Mouse (Mus musculus): Measurements from ENCODE around the gene Scube2.

The Scube2 gene

DNA sequence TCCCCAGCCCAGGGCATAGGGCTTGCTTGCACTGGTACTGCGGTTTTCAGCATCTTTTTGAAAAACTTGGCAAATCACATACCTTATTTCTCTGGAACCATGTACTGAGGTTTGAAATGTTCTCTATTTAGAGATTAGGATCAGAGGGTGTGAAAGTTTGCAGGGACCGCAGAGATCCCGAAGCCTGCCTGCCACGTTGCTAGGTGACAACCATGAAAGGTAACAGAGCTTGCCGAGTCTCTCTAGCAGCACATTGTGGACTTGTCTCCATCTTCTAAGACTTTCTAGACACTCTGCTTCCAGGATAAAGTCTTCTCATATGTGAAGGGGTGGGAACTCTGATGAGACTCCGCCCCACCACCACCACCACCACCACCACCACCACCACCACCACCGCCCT is 13.5 kb downstream of the Scube2 start:
- DNase-seq (ENCODE audit: low spot score in 2 of 2), result no peak

DNA sequence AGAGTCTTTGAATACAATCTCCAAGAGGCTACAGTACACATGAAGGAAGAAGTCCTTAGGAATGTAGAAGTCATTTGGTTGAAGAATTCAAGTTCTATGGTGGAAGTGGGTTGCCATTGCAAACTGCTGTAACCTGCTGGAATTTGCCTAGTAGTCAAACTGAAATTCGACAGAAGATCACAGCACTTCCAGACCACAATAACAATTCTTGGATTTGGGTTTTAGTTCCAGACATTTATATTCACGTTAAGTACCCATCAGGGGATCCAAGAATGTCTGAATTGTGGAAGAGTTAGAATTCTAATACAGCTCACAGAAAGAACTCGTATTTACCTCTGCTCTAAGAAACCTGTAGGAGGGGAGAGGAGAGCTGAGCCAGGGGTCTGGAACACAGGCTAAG is 14.9 kb downstream of the Scube2 start:
- DNase-seq (ENCODE audit: low spot score in 2 of 2), result no peak

DNA sequence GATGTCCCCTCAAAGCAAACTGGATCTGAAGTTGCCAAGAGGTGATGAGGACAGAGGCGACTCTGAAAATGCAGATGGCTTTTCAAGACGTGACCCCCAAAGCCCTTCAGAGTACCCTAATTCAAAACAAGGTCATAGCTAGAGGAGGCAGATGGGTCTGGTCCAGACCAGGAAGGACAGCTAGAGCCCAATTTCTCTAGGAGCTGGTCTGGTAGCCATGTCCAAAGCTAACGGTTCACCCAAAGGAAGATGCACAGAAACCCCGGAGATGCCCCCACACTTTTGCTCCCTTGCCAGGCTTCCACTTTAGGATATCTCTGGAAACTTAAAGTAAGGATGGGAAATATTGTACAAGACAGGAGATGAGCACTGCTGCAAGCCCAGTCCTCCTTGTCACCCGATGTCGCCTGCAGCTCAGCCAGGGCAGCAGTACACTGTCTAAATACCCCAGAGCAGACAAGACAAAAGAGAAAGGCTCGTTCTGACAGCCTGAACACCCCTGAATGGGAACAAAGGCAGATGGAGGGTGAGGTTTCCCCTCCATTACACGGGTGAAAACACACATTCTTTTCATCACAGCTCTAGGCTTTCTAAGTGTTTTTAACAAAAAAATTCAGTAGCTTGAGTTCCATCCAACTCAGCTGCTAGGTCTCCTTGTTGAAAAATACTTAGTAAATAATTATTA is 15.6 kb downstream of the Scube2 start:
- DNase-seq (ENCODE audit: low spot score in 2 of 2), result no peak

- no peak for DNase-seq (ENCODE audit: low spot score in 2 of 2)
These were observed 16.4 kb downstream of the Scube2 start for GRCm38 (mm10) chr7:109848867-109849733.

DNA sequence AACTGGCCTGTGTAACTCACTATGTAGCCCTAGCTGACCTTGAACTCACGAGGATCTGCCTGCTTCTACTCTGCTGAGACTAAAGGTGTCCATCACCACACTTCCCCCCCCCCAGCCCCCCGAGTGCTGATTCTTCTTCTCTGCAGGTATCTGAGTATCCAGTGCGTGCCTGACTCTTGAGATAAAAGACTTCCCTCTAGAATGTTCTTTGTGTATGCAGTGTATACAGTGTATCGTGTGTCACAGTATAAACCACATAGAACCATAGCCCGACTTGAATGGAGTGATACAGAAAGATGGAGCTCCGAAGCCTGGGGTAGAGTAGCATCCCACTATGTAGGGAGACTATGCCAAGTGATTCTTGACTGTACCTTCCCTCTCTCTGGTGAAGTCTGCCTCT is 21.4 kb downstream of the Scube2 start:
- DNase-seq (ENCODE audit: low spot score in 2 of 2), result no peak

DNA sequence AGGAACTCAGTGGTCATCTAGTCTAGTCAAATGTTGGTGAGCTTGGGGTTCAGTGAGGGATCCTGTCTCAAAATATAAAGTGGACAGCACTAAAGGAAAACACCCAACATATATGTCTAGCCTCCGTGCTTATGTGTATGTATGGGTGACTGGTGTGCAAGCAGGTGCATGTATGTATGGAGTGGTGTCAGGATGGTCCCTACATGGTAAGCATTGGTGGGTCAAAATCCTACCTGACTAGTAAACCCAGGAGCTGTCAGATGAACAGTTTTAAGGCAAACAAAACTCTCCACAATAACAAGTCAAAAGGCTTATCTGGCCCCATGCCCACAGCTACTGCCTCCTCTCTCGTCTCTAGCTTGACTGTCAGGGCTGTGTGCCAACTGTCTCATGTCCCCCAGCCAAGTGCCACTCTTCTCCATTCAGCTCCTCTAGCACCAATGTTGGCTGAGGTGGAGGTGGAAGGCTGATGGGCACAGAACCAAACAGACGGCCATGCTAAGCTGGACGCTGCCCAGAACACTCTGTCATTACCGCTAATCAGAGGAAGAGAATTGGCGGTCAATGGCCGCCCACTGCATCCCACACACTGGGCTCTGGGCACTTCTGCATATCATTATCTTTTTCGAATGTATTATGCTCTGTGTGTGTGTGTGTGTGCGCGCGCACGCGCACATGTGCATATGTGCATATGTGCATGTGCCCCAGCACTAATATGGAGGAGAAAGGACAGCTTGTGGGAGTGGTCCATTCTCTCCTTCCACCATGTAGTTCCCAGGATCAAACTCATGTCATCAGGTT is 23.7 kb downstream of the Scube2 start:
- DNase-seq (ENCODE audit: low spot score in 2 of 2), result peak; percentile 50 to 88

GRCm38 (mm10) chr7:109841031-109841430 is 24.4 kb downstream of the Scube2 start:
- no peak for DNase-seq (ENCODE audit: low spot score in 2 of 2)

GRCm38 (mm10) chr7:109838613-109839012 is 26.9 kb downstream of the Scube2 start:
- DNase-seq (ENCODE audit: low spot score in 2 of 2), result no peak

- no peak for DNase-seq (ENCODE audit: low spot score in 2 of 2)
These were observed 27.8 kb downstream of the Scube2 start for GRCm38 (mm10) chr7:109837651-109838050.

- no peak for DNase-seq (ENCODE audit: low spot score in 2 of 2)
These were observed 30.6 kb downstream of the Scube2 start for GRCm38 (mm10) chr7:109834894-109835293.

DNA sequence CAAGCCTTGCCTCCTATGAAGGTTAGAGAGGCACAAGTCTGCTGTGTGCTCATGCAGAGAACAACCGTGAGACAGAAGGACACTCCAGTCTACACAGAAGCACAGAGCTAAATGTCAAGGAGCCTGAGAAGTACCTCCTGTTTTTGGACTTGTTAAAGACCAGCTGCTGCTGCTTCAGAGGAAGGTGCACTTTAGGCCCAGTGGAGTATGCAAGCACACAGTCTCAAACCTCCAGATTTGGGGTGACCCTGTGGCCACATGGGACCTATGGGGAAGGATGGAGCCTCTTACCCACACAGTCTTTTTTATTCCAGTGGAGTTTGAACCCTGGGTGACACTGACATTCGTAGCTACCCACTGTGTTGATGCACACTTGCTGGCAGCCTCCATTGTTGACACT is 34.1 kb downstream of the Scube2 start:
- no peak for DNase-seq (ENCODE audit: low spot score in 2 of 2)

GRCm38 (mm10) chr7:109826911-109827310 is 38.6 kb downstream of the Scube2 start:
- no peak for DNase-seq (ENCODE audit: low spot score in 2 of 2)

GRCm38 (mm10) chr7:109825293-109825692 is 40.2 kb downstream of the Scube2 start:
- DNase-seq (ENCODE audit: low spot score in 2 of 2), result no peak

- DNase-seq (ENCODE audit: low spot score in 2 of 2), result no peak
These were observed 46.9 kb downstream of the Scube2 start for GRCm38 (mm10) chr7:109818600-109818999.

DNA sequence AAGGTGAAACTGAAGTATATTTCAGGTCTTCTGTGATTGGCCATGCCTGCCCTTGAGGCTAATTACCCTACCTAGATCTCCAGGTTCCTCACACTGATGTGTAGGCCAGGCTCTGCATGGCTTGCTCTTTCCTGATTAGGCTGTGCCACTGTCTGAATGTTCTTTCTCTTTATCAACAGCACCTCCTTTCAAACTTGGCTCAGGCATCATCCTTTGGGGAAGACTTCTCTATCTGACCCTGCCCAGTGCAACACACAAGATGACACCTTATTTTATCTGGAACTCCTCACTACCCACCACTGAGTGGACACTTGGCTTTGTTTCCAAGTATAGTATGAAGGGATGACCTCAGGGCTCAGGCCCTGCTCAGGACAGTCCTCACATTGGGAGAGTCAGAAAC is 47.5 kb downstream of the Scube2 start:
- DNase-seq (ENCODE audit: low spot score in 2 of 2), result no peak

DNA sequence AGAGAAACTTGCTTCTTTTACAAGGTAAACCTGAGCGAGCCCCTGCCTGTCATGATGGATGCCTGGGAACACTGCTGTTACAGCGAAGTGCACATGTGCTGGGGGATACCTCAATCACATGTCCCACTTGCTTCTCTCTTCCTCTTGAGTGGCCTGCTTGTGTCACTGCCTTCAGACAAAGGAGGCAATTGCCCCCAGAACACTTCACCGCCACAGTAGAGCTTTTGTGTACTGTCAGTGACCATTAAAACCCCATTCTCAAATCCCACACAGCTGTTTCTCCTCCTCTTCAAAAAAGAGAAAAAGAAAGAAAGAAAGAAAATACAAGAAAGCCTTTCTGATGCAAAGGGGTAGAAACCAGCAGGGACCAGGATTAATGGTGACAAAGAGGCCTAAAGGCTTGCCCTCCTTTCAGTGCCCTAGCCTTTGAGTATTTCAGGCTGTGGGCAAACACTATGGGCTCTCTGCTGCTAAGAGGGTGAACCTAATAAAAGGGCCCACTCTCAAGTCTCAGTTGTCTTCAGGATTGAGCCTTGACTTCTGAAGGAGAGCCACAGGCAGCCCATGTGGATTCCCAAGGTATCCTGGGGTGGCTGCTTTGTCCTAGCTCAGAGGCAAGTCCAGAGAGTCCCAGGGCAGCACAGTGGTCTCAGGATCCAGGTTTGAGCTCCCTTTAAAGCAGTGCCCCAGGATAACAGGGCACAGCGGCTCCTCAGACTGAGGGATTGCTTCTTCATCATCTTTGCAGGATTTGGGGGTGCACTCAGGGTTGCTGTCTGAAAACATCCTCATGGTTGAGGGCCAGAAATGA is 51.9 kb downstream of the Scube2 start:
- DNase-seq (ENCODE audit: low spot score in 2 of 2), result no peak

GRCm38 (mm10) chr7:109807616-109808485 is 57.6 kb downstream of the Scube2 start:
- no peak for DNase-seq (ENCODE audit: low spot score in 2 of 2)

- peak in 1 of 2 experiments; percentile 32 for DNase-seq (ENCODE audit: low spot score in 2 of 2)
These were observed 60.6 kb downstream of the Scube2 start for GRCm38 (mm10) chr7:109804843-109805242.

DNA sequence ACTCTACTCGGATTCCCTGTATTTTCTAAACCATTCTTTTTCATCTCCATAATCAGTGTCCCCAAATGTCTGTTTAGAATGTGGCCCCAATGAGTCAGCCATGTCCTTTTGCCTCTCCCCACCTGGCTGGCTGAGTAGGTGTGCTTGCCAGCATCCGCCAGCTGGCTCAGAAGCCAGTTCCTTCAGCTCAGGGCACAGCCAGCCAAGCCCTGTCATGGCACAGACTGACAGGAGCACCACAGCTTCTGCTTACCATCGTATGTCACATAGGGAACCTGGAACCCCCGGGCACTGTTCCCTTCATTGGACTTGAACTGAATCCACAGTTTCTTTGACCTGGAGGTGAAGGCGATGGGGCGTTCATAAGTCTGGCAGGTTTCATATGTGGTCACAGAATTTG is 61.1 kb downstream of the Scube2 start:
- no peak for DNase-seq (ENCODE audit: low spot score in 2 of 2)

- no peak for DNase-seq (ENCODE audit: low spot score in 2 of 2)
These were observed 62.0 kb downstream of the Scube2 start for GRCm38 (mm10) chr7:109803516-109803915.
